Mouse (Mus musculus) liver, embryonic 12.5 days (tissue): Measurements from ENCODE around the gene Scn10a. TPM values are rescaled to one million over a fixed set of nuclear protein-coding genes. Genes with fewer than 3 reads are reported as not detected.

Source experiments
- ATAC-seq: fragments of 200-750 bp; cut with Nextera tagmentation; 2 replicates; pipeline ENCODE4 v1.8.0; 2017; ENCODE audit warnings: moderate number of reproducible peaks, mild to moderate bottlenecking, moderate library complexity
- H3K27ac ChIP-seq: fragments of 300-500 bp; sonication (generic); 2 replicates; pipeline ENCODE4 v1.5.1; 2016; ENCODE audit warnings: mild to moderate bottlenecking
- H3K27me3 ChIP-seq: fragments of 300-500 bp; sonication (generic); replicated peaks from 2 replicates; pipeline ENCODE4 v1.6.1; 2016; ENCODE audit warnings: mild to moderate bottlenecking, moderate library complexity
- H3K36me3 ChIP-seq: fragments of 300-500 bp; sonication (generic); 2 replicates; pipeline ENCODE4 v1.6.1; 2016; ENCODE audit warnings: mild to moderate bottlenecking, moderate library complexity
- H3K4me1 ChIP-seq: fragments of 300-500 bp; sonication (generic); 2 replicates; pipeline ENCODE4 v1.6.1; 2016
- H3K4me2 ChIP-seq: fragments of 300-500 bp; sonication (generic); 2 replicates; pipeline ENCODE4 v1.6.1; 2016; ENCODE audit warnings: mild to moderate bottlenecking, moderate library complexity
- H3K4me3 ChIP-seq: fragments of 300-500 bp; sonication (generic); 2 replicates; pipeline ENCODE4 v1.5.1; 2016; ENCODE audit warnings: mild to moderate bottlenecking, moderate library complexity
- H3K9ac ChIP-seq: fragments of 300-500 bp; sonication (generic); 2 replicates; pipeline ENCODE4 v1.6.1; 2016; ENCODE audit warnings: mild to moderate bottlenecking, moderate library complexity
- H3K9me3 ChIP-seq: fragments of 300-500 bp; sonication (generic); replicated peaks from 2 replicates; pipeline ENCODE4 v1.6.1; 2016; ENCODE audit warnings: mild to moderate bottlenecking, moderate library complexity
- WGBS: fragments of 180-500 bp; shearing (Covaris S2); methylation state at CpG from one replicate; pipeline ENCODE4 v1.1.7; 2016; ENCODE audit not compliant: insufficient replicate concordance; 5-methylcytosine and 5-hydroxymethylcytosine counted together
- polyA plus RNA-seq: library from polyadenylated mRNA; unstranded; fragments of >200 nt; fragmentation: Nextera tagmentation; extraction: Ambion mirVana; gene quantifications from 2 replicates; pipeline ENCODE4 v1.2.1, GENCODE M21; 2016

Scn10a gene
- polyA plus RNA-seq, 1 experiment from 2014 or later = 0.05 TPM

DNA sequence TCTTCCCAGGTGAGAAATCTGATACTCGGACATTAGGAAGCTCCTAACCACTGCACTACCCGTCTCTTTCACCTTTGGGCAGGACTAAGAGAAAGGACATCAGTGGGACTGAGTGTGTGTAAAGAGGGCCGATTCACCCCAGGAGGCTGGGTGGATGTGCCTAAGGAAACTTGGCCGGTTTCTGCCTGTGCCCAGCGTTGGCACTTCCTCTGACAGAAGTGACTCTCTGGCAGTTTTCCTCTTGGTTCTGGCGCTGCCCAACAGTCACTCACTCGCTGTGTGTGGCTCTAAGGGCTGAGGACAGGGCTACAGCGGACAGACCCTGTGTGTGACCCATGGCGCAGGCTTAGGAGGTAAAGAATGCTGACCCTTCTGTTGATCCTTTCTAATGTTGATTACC, 148.5 kb downstream of the Scn10a start:
- WGBS = 21% methylated on average over 9 of the region's 9 CpGs
- no peak overlapping the region for H3K9ac ChIP-seq
- H3K9me3 ChIP-seq = no peaks in the 10 kb centered on the region
- no peak overlapping the region for H3K4me2 ChIP-seq
- H3K27ac ChIP-seq = no peak overlapping the region
- H3K4me3 ChIP-seq = no peak overlapping the region
- H3K4me1 ChIP-seq = no peaks in the 10 kb centered on the region
- no peaks in the 10 kb centered on the region for H3K36me3 ChIP-seq
- ATAC-seq = no peak
- peaks cover 93% of the 10 kb centered on the region for H3K27me3 ChIP-seq

DNA sequence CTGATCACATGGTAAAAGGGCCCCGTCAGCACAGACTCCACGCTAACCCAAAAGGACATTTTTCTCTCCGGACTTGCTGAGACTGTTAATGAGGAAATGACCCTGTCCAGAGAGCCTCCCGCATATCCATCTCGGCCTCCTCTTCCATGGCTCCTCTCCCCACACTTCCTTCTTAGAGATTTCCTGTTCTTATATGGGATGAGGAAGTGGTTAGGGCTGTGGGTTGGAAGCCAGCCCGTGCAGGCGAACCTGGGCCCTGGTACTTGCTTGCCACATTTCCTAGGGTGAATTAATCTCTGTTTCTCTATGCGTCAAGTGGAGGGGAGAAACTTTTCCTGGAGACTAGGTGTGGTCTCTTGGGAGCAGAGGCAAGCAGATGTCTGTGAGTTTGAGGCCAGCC, 150.4 kb downstream of the Scn10a start:
- Histone ChIP-seq H3K4me3 (no peak overlapping the region), H3K9ac (no peak overlapping the region), H3K27me3 (peaks cover 88% of the 10 kb centered on the region), H3K9me3 (no peaks in the 10 kb centered on the region), H3K4me1 (no peaks in the 10 kb centered on the region), H3K27ac (no peak overlapping the region), H3K36me3 (no peaks in the 10 kb centered on the region), H3K4me2 (no peak overlapping the region)
- no peak for ATAC-seq
- WGBS = 20% methylated on average over 8 of the region's 8 CpGs

GRCm38 (mm10) chr9:119567800-119568199, 151.3 kb downstream of the Scn10a start:
- Histone ChIP-seq H3K27me3 (peaks cover 79% of the 10 kb centered on the region), H3K27ac (no peak overlapping the region), H3K4me2 (no peak overlapping the region), H3K4me3 (no peak overlapping the region), H3K36me3 (no peaks in the 10 kb centered on the region), H3K9me3 (no peaks in the 10 kb centered on the region), H3K4me1 (no peaks in the 10 kb centered on the region), H3K9ac (no peak overlapping the region)
- no peak for ATAC-seq
- WGBS = 52% methylated on average over 5 of the region's 5 CpGs

- H3K36me3 ChIP-seq = no peaks in the 10 kb centered on the region
- no peaks in the 10 kb centered on the region for H3K9me3 ChIP-seq
- no peak overlapping the region for H3K4me2 ChIP-seq
- no peaks in the 10 kb centered on the region for H3K4me1 ChIP-seq
- peaks cover 63% of the 10 kb centered on the region for H3K27me3 ChIP-seq
- no peak overlapping the region for H3K4me3 ChIP-seq
- WGBS = 10% methylated on average over 10 of the region's 10 CpGs
- no peak overlapping the region for H3K27ac ChIP-seq
- no peak overlapping the region for H3K9ac ChIP-seq
- ATAC-seq = no peak
Observed at GRCm38 (mm10) chr9:119566214-119566613, 152.9 kb downstream of the Scn10a start.

GRCm38 (mm10) chr9:119564803-119565202, 154.3 kb downstream of the Scn10a start:
- H3K4me2 ChIP-seq = no peak overlapping the region
- WGBS = 68% methylated on average over 6 of the region's 6 CpGs
- H3K27me3 ChIP-seq = peaks cover 49% of the 10 kb centered on the region
- no peak overlapping the region for H3K27ac ChIP-seq
- H3K9me3 ChIP-seq = no peaks in the 10 kb centered on the region
- no peaks in the 10 kb centered on the region for H3K4me1 ChIP-seq
- ATAC-seq = no peak
- no peak overlapping the region for H3K4me3 ChIP-seq
- no peak overlapping the region for H3K9ac ChIP-seq
- no peaks in the 10 kb centered on the region for H3K36me3 ChIP-seq

- WGBS = 37% methylated on average over 6 of the region's 6 CpGs
- H3K4me2 ChIP-seq = no peak overlapping the region
- no peak overlapping the region for H3K4me3 ChIP-seq
- no peak overlapping the region for H3K27ac ChIP-seq
- no peaks in the 10 kb centered on the region for H3K4me1 ChIP-seq
- H3K27me3 ChIP-seq = peaks cover 42% of the 10 kb centered on the region
- H3K9ac ChIP-seq = no peak overlapping the region
- no peak for ATAC-seq
- H3K36me3 ChIP-seq = no peaks in the 10 kb centered on the region
- no peaks in the 10 kb centered on the region for H3K9me3 ChIP-seq
Observed at GRCm38 (mm10) chr9:119563617-119564016, 155.5 kb downstream of the Scn10a start.

- Histone ChIP-seq H3K27me3 (peaks cover 30% of the 10 kb centered on the region), H3K4me3 (no peak overlapping the region), H3K27ac (no peak overlapping the region), H3K9ac (no peak overlapping the region), H3K4me2 (no peak overlapping the region), H3K4me1 (no peaks in the 10 kb centered on the region), H3K36me3 (no peaks in the 10 kb centered on the region), H3K9me3 (no peaks in the 10 kb centered on the region)
- WGBS = 60% methylated on average over 12 of the region's 12 CpGs
- ATAC-seq = no peak
Observed at GRCm38 (mm10) chr9:119562256-119562655, 156.9 kb downstream of the Scn10a start.

- H3K4me1 ChIP-seq = no peaks in the 10 kb centered on the region
- H3K9ac ChIP-seq = no peak overlapping the region
- no peak overlapping the region for H3K4me2 ChIP-seq
- H3K27ac ChIP-seq = no peak overlapping the region
- no peak for ATAC-seq
- H3K36me3 ChIP-seq = no peaks in the 10 kb centered on the region
- whole genome bisulfite sequencing = 56% methylated on average over 8 of the region's 8 CpGs
- H3K9me3 ChIP-seq = no peaks in the 10 kb centered on the region
- H3K27me3 ChIP-seq = peaks cover 25% of the 10 kb centered on the region
- H3K4me3 ChIP-seq = no peak overlapping the region
Observed at GRCm38 (mm10) chr9:119561746-119562145, 157.4 kb downstream of the Scn10a start.

GRCm38 (mm10) chr9:119559537-119560276, 159.4 kb downstream of the Scn10a start:
- Histone ChIP-seq H3K27me3 (peaks cover 5% of the 10 kb centered on the region; the same call in 1 of the 2 replicates), H3K9me3 (no peaks in the 10 kb centered on the region), H3K9ac (no peak overlapping the region), H3K4me2 (no peak overlapping the region), H3K27ac (no peak overlapping the region), H3K4me1 (no peaks in the 10 kb centered on the region), H3K36me3 (no peaks in the 10 kb centered on the region), H3K4me3 (no peak overlapping the region)
- WGBS = 60% methylated on average over 16 of the region's 16 CpGs
- ATAC-seq = no peak

Other genes with a start within 250 kb of the Scn10a start
- gene Scn5a, start 140.3 kb downstream of the Scn10a start, polyA plus RNA-seq = 0.02 and 0.10 TPM in 2 replicates
- 0.04 and 0.06 TPM in 2 replicates for gene Scn11a, start 106.1 kb upstream of the Scn10a start, polyA plus RNA-seq
- gene Wdr48, start 175.6 kb upstream of the Scn10a start, polyA plus RNA-seq = 32.9 and 33.7 TPM in 2 replicates
- 14.9 and 15.9 TPM in 2 replicates for gene Gorasp1, start 218.2 kb upstream of the Scn10a start, polyA plus RNA-seq
- 0.06 and 0.07 TPM in 2 replicates for gene Ttc21a, start 218.3 kb upstream of the Scn10a start, polyA plus RNA-seq